Mouse (Mus musculus) right cerebral cortex, postnatal 36 days (tissue): ENCODE data around the gene Lgals1.

Source experiments
- DNase-seq, 2 experiments: peaks; one replicate each; pipeline ENCODE4 v3.0.0; 2022; ENCODE audit warnings: low spot score in 2 of 2, mixed read lengths in 1 of 2

Gene Lgals1

GRCm38 (mm10) chr15:78936403-78936802, 9.9 kb downstream of the Lgals1 start:
- DNase-seq: no peak

DNA sequence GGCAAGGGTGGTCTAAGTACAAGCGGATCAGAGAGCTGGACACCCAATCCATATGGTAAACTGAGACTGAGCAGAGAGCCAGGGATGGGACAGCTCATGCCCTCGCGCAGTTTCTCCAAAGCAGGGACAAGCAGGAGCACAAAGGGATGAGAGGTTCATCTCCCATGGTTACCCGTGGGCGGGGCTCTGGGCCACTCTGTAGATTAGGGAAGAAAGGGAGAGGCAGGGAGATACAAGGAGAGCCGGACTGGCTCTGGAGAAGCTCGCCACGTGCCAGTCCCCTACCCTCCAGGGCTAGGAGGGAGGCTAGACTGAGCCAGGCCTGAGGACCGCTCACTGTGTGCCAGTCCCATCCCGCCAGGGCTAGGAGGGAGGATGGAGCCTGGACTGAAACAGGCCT, 10.8 kb downstream of the Lgals1 start:
- no peak for DNase-seq

GRCm38 (mm10) chr15:78937963-78938362, 11.4 kb downstream of the Lgals1 start:
- DNase-seq: no peak

- DNase-seq: no peak
Observed at GRCm38 (mm10) chr15:78940325-78940724, 13.8 kb downstream of the Lgals1 start.

DNA sequence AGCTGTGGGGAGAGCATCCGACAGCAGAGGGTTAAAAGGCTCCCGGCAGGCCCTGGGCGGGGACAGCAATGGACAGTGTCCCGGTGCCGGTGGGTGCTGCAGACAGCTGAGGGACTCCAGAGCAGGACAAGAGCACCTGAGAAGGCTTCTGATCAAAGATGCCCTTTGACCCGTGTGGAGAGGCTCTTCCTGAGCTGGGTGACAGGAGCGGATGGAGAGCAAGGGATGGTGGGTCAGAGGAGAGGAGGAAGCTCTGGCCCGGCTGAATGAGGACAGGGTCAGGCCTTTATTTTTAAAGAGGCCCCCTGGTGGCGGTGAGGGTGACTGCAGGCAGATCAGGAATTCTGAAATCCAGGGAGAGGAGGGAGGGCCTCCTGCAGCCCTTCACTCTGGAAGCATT, 16.1 kb downstream of the Lgals1 start:
- DNase-seq: peak; percentile 51 to 61

GRCm38 (mm10) chr15:78946232-78946631, 19.7 kb downstream of the Lgals1 start:
- no peak for DNase-seq

- DNase-seq: peak; percentile 80 to 84
Observed at GRCm38 (mm10) chr15:78947657-78948056, 21.1 kb downstream of the Lgals1 start, which contains the start of gene Triobp. TSS of gene Triobp (plus strand) at chr15:78947724.

DNA sequence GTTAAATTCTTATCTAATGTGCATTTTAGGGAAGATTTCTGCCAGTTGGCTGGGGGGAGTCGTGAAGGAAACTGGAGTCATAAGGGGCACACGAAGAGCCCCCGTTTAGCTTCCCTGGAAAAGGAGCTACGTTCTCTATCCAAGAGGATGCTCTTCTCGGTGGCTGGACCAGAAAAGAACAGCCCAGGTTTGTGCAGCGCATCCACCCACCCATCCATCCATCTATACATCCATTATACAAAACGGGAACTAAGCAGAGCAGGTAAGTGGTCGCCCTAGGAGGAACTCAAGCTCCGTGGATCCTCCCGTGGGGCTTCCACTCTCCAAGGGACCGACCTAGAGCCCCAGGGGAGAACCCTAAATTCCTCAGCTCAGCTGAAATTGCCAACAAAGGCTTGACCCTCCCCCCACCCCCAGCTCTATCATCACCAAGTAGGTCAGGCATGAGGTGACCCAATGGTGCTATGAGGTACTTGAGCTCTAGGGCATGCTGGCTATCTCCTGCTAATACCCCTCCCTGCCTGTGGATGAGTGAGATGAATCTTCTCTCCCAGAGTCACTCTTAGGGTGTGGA, 21.7 kb downstream of the Lgals1 start:
- no peak for DNase-seq

- DNase-seq: no peak
Observed at GRCm38 (mm10) chr15:78948883-78949282, 22.4 kb downstream of the Lgals1 start.

DNA sequence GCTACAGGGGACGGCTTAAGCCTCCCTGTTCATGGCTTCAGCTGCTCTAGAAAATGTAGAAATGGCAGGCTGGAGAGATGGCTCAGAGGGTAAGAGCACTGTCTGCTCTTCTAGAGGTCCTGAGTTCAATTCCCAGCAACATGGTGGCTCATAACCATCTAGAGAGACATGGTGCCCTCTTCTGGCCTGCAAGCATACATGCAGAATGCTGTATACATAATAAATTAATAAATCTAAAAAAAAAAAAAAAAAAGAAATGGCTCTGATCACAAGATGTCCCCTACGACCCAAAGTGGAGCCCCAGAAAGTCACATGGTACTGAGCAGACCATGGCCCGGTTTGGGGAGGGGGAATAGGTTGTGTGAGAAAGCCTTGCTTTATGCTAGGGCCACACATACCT, 29.1 kb downstream of the Lgals1 start:
- no peak for DNase-seq

GRCm38 (mm10) chr15:78956351-78956750, 29.8 kb downstream of the Lgals1 start:
- DNase-seq: no peak

DNA sequence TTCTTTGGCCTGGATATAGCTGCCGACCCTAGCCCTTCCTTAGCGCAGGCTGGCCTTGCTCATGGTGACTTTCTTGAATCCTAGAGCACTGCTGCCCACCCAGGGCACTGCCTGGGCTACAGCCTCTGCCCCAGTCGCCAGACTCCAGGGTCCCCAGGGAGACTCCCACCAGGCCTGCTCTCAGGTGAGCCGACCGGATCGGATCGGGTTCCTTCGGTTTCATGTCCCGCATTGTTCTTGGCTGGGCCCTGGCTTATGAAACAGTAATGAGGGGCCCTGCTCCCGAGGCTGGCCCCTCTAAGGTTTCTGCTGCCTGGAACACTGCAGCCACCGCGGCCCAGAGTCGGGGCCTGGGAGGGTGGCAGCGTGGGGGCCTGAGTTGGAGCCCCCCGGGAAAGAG, 30.5 kb downstream of the Lgals1 start:
- DNase-seq: no peak

DNA sequence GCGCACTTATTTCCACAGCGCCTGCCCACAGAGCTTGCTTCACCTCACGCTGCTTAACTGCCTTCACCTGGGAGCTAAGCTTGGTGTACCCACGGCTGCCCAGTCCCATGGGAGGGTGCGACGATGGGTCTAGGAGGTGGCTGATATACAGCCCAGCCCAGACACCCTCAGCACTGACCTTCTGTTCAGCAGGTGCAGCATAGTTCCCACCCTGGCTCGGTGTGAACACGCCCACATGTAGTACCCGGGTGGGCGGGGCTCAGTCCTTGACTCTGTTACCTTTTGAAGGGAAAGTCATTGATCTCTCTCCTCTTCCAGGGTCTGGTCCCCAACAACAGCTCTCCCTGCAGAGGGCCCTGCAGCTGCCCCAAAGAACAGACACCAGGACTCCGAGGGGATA, 33.0 kb downstream of the Lgals1 start:
- DNase-seq: no peak

- DNase-seq: no peak
Observed at GRCm38 (mm10) chr15:78960088-78960487, 33.6 kb downstream of the Lgals1 start.

DNA sequence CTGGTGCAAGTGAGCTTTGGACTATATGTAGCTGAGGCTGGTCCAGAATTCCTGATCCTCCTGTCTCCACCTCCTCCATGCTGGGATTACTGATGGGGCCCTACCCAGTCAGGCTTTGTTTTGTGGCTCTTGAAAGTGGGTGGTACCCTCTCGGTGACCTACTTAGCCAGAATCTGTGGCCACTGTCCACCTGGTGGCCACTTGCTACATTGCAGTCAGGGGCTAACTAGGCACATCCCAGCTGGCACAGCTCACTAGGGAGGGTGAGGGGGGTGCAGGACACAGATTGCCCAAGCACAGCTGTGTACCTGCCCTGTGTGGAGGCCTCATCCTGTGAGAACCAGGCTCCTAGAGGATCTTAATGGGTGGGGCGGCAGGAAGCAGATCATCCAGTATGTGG, 36.4 kb downstream of the Lgals1 start:
- DNase-seq: no peak

DNA sequence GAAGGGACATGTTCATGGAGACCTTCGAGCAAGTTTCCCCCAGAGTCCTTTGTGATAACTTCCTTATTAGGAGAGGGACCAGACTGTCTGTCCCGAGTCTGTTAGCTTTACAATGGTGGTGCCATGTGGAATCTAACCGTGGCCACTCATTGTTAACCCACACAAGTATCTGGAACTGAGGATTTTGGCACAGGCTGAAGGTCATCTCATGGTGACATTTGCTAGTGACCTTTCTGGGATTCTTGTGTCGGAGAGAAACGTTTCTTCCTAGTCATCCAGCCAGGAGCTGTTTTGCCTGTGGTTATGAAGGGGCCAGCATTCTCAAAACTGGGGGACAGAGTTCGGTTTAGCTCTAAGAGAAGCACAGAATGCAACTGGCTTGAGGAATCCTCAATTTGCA, 45.1 kb downstream of the Lgals1 start:
- DNase-seq: no peak

DNA sequence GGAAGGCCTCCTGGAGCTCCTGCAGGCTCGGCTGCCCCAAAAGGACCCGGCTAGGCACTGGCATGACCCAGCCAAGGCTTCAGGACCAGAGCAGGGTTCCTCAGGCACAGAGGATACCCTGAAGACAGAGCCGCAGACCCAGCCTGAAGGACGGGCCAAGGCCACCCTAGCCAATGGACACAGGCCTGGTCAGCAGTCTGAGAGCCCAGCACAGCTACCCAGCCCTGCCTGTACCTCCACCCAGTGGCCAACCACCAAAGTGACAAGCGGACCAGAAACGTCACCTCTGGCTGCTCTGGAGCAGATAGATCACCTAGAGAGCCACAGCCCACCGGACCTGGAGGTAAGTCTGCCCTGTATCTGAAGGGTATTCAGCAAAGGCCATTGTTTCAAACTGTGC, 47.4 kb downstream of the Lgals1 start:
- DNase-seq: no peak

- DNase-seq: no peak
Observed at GRCm38 (mm10) chr15:78977676-78978159, 51.2 kb downstream of the Lgals1 start.

DNA sequence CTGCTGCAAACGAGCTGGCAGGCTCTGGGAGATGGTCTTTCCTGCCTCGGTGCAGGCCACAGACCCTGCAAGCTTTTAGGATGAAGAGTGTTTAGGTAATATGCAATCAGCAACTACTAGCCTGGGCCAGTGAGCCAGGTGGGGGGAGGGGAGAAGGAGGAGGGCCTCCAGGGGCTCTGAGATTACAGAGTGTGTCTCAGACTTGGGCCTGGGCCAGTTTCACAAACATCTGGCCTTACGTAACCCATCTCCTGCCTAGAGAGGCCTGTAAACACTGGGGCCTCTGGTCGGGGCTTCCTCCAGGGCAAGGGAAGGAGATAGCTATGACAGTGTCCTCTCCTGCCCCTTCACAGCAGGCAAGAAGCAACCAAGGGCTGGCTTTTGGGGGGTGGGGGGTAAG, 52.4 kb downstream of the Lgals1 start:
- no peak for DNase-seq
